Mouse (Mus musculus): ENCODE data around the gene Slc31a2. TPM values are rescaled to one million over a fixed set of nuclear protein-coding genes. Genes with fewer than 3 reads are reported as not detected.

Gene Slc31a2
- polyA plus RNA-seq, 1 experiment from 2014 or later: 10.9 TPM

Other genes starting within 250 kb of the Slc31a2 start
- not detected in 2 replicates for gene Mup20, start 208.4 kb upstream of the Slc31a2 start, polyA plus RNA-seq (2014; fragmentation: Nextera tagmentation; extraction: Ambion mirVana)
- gene Mup3, start 175.2 kb upstream of the Slc31a2 start, polyA plus RNA-seq (2014; fragmentation: Nextera tagmentation; extraction: Ambion mirVana): not detected in 2 replicates
- not detected in 2 replicates for gene Mup21, start 111.7 kb upstream of the Slc31a2 start, polyA plus RNA-seq (2014; fragmentation: Nextera tagmentation; extraction: Ambion mirVana)
- gene Zfp37, start 31.5 kb upstream of the Slc31a2 start, polyA plus RNA-seq (2014; fragmentation: Nextera tagmentation; extraction: Ambion mirVana): 38.7 and 40.8 TPM in 2 replicates
- 24.1 and 26.7 TPM in 2 replicates for gene Fkbp15, start 98.0 kb downstream of the Slc31a2 start, polyA plus RNA-seq (2014; fragmentation: Nextera tagmentation; extraction: Ambion mirVana)
- gene Slc31a1, start 98.2 kb downstream of the Slc31a2 start, polyA plus RNA-seq (2014; fragmentation: Nextera tagmentation; extraction: Ambion mirVana): 26.3 and 32.1 TPM in 2 replicates
- gene Cdc26, start 146.1 kb downstream of the Slc31a2 start, polyA plus RNA-seq (2014; fragmentation: Nextera tagmentation; extraction: Ambion mirVana): 77.1 and 85.8 TPM in 2 replicates
- gene Prpf4, start 146.2 kb downstream of the Slc31a2 start, polyA plus RNA-seq (2014; fragmentation: Nextera tagmentation; extraction: Ambion mirVana): 15.3 and 18.4 TPM in 2 replicates
- 0.19 TPM in 1 of 2 replicates, not detected in the other for gene Rnf183, start 172.7 kb downstream of the Slc31a2 start, polyA plus RNA-seq (2014; fragmentation: Nextera tagmentation; extraction: Ambion mirVana)
- 10.2 and 11.8 TPM in 2 replicates for gene Wdr31, start 208.3 kb downstream of the Slc31a2 start, polyA plus RNA-seq (2014; fragmentation: Nextera tagmentation; extraction: Ambion mirVana)
- gene Bspry, start 217.5 kb downstream of the Slc31a2 start, polyA plus RNA-seq (2014; fragmentation: Nextera tagmentation; extraction: Ambion mirVana): 0.60 and 0.91 TPM in 2 replicates
- gene Hdhd3, start 240.9 kb downstream of the Slc31a2 start, polyA plus RNA-seq (2014; fragmentation: Nextera tagmentation; extraction: Ambion mirVana): 13.6 and 15.6 TPM in 2 replicates

Measured in neural tube, embryonic 14.5 days (tissue).